Mouse (Mus musculus): Measurements from ENCODE around the gene Galntl6.

DNA sequence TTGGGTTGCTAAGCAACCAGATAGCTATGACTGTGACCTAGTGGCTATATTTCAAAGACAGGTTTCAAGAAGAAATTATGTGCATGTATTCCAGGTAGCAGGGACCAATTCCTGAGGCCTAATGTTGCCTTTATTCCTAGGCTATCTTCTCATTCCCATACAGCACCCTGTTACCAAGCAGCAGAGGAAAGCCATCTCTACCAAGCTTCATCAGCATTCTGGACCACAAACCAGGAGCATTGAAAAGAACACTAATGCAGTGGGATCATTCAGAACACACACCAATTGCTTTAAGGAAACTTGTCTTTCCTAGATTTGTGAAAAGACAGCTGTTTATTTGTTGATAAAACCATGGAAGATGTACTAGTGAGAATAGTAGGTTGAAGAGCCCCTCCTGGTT is 622.4 kb downstream of the Galntl6 start:
- no peak for TF ChIP-seq POLR2A (IDR thresholded peaks at IDR 0.05; ENCODE audit: borderline replicate concordance, control insufficient read depth, low read depth, low read length)
- TF ChIP-seq CTCF (IDR thresholded peaks at IDR 0.05; ENCODE audit: control insufficient read depth, insufficient read depth, low read length), result no peak
